Mouse (Mus musculus) retina, embryonic 14.5 days (tissue): ENCODE measurements around the gene Olfr871.
"Not testable (repeated sequence)": the region's sequence is repeated elsewhere in the genome, so short reads cannot be mapped to it uniquely, and the experiment has no call there.

Experiments used
- DNase-seq: peaks from one replicate; pipeline ENCODE4 v3.0.0-alpha.2; 2015; ENCODE audit warnings: low spot score

Olfr871 gene

GRCm38 (mm10) chr9:20211907-20212306, at the start of gene Olfr871:
Gene Olfr871 (plus strand): TSS chr9:20212207.
- no peak for DNase-seq

GRCm38 (mm10) chr9:20173957-20174356, 38.0 kb upstream of the Olfr871 start, which contains the start of gene Olfr870:
Gene Olfr870 (minus strand): TSS chr9:20174057.
- DNase-seq, result no peak

DNA sequence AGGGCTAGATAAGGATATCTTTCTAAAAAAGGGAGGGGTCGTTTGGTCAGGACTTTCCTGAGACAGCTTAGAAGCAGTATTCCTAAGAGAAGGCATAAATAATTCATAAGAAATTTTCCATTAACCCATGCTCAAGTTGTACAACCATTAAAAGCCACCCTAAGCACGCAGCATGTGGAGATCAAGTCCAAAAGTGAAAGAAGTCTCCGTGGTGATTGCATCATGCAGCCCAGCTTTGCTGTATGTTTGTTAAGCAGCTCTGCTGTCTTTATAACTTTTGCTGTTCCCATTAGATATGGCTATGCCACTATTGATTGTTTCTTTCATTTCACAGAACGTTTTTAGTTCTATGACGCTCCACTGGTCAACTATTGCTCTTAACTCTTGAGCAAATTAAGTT, 32.5 kb upstream of the Olfr871 start:
- DNase-seq, result no peak

DNA sequence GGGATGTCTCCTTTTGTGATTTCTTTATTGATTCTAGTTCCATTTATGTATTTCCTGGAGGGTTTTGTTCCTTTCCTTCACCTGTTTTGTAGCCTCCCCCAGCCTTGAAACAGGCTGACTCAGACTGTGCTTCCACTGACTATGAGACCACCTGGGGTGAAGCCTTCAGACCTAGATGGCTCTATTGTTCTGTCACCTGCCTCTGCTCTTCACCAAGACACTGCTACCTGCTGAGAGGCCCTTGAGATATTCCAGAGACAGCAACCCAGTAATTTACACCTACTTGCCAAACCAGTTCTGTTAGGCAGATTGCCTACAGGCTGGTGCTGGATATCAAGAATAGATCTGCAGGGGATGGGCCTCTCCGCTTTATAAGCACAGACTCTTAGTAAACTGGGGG, 9.9 kb upstream of the Olfr871 start:
- no peak for DNase-seq

DNA sequence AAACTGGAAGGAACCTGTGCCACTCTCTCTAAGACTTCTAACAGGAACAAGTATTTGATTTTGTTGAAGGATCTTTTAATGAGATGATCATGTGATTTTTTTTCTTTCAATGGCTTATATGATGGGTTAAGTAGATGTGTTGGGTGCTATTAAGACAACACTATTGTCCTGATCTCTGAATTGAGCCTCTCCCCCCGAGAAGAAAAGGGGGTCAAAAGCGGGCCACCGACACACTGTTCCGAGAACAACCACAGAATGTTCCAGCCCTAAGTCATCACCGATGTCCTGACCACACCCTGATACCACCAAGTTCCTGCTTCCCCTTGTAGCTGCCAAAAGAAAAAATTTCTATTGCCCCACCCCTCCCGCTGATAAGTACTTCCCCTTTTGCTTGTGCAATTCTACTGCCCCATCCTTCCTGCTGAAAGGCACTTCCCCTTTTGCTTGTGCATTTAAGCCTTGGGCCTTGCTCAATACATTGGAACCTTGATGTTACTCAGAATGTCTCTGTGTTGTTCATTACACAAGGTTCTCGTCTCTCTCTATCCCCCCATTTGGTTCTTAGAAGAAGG, 8.5 kb upstream of the Olfr871 start:
- DNase-seq, result not testable (repeated sequence)

- no peak for DNase-seq
Observed at GRCm38 (mm10) chr9:20210812-20211211, 1.2 kb upstream of the Olfr871 start.

DNA sequence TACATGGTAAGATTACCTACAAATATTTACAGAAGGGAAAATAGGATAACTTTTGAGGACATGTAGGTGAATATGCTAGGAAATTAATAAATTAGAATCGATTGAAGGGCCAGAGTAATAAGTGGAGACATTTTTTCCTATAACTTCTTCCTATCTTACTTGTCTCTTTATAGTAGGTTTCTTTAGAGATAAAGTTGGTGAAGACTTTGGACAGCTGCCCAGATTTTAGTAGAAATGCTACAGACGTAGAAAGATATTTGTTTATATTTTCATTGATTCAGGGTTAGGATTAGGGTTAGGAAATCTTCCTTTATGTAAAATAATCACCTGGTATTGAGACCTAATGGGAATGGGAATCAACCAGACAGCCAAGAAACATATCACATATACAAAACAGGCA, 530 bp upstream of the Olfr871 start:
- DNase-seq, result no peak

- no peak for DNase-seq
Observed at GRCm38 (mm10) chr9:20236819-20237218, 24.8 kb downstream of the Olfr871 start, which contains the start of gene Olfr872. Gene Olfr872 (plus strand): TSS chr9:20237119.

GRCm38 (mm10) chr9:20237378-20237777, 25.4 kb downstream of the Olfr871 start:
- DNase-seq, result no peak
